Mouse (Mus musculus): Measurements from ENCODE around the gene Tmem59. TPM values are rescaled to one million over a fixed set of nuclear protein-coding genes. Genes with fewer than 3 reads are reported as not detected.

Tmem59 gene
- total RNA-seq, 4 experiments from 2014 or later = 121 to 126 (median 122) TPM

DNA sequence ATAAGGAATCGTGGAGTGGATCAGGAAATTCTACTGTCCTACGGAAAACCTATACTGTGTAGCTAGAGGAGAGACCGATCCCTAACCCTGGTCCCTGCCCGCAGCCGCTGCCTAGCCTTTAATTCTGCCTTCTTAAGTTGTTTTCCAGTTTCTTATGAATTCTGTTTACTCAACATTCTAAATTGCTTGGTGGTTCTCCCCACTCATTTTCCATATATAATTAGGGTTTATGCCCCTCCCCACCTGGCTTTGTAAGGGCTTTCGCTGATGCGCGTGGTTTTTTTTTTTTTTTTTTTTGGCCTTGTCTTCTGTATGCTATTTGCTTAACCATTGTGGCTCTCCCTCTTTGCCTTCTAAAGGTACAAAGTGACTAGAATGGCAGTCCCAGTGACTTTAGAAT, 1.4 kb downstream of the Tmem59 start:
- DNase-seq (ENCODE audit: low spot score) = no peak

DNA sequence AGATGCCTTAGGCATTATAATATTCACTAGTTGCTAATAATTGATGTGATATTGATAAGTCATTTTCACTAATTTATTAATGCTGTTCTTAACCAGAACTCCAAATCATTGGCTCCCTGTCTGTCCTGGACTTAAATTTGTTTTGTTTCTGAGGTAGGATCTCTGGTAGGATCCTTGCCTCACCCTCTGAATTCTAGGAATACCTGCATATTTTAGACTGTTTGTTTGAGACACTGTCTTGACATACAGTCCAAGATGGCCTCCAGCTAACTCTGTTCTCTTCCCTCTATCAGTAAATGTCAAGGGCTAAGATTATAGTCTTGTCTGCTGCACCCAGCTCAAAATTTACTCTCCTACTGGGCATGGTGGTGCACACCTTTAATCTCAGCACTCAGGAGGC, 2.5 kb downstream of the Tmem59 start:
- no peak for DNase-seq (ENCODE audit: low spot score)

- DNase-seq (ENCODE audit: low spot score) = no peak
Measured at GRCm38 (mm10) chr4:107181866-107182265, 3.7 kb downstream of the Tmem59 start.

GRCm38 (mm10) chr4:107182796-107183195, 4.6 kb downstream of the Tmem59 start:
- no peak for DNase-seq (ENCODE audit: low spot score)

- no peak for DNase-seq (ENCODE audit: low spot score)
Measured at GRCm38 (mm10) chr4:107183203-107183602, 5.0 kb downstream of the Tmem59 start.

DNA sequence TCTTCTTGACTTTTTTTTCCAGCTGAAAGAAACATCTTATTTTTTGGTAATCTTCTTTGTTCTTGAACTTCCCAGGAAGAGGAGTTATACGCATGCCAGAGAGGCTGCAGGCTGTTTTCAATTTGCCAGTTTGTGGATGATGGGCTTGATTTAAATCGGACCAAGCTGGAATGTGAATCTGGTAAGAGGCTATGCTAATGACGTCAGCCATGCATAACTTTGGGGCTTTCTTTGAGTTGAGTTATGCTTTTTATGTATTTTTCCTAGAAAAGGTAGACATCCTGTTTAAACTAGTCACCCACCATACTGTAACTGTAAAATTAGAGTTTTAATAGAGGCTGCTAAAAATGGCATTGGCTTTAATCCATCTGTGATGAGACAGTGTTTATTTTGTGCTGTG, 7.5 kb downstream of the Tmem59 start:
- no peak for DNase-seq (ENCODE audit: low spot score)

- DNase-seq (ENCODE audit: low spot score) = no peak
Measured at GRCm38 (mm10) chr4:107193841-107194240, 15.6 kb downstream of the Tmem59 start.

DNA sequence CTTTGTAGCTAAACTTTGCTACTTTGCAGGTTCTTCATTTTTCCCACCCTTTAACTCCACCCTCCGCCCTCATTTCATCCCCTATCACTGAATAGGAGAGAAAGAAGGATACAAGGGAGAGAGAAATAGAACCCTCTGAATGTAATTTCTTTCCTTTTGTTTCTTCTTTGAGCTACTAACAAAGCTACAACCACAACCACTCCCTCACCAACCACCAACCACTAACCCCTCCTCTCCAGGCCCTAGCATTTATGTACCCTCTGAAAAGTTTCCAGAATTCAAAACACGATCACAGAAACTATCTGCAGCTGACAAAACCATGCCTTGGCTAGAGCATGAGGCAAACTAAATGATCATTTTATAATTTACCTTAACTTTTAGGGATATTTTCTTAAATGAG, 18.3 kb downstream of the Tmem59 start:
- no peak for DNase-seq (ENCODE audit: low spot score)

GRCm38 (mm10) chr4:107198072-107198471, 19.9 kb downstream of the Tmem59 start:
- no peak for DNase-seq (ENCODE audit: low spot score)

DNA sequence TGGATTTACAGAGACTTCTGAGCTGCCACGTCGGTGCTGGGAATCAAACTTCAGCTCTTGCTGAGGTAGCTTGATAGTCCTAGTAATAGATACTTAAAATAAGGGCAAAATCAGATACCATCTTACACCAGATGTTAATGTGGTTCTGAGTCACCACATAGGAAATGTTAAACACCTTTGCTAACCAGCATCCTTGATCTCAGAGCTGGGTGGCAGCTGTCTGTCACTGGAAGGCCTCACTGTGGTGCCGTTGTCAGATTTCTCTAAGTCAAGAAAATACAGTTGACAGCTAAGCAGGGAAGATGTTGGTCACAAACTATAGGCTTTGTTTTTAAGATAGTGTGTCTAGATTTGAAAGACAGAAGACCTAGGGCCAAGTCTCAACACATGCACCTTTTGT, 23.6 kb downstream of the Tmem59 start:
- DNase-seq (ENCODE audit: low spot score) = no peak

DNA sequence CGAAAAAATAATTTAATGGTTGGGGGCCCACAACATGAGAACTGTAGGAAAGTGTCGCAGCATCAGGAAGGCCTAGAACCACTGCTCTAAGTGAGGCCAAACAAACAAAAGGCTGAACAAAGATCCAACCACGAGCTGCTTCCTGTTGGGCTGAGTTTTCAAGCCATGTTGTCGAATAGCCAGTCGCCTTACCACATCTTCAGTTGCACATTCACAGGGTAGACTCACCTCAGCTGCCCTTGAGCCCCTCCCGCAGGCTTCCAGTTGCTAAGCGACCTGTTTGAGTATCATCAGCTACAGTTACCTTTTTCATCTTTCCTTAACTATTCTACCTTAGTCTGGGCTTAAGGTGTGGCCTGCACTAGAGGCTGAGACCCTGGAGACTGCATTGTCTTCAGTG, 24.8 kb downstream of the Tmem59 start:
- DNase-seq (ENCODE audit: low spot score) = no peak

GRCm38 (mm10) chr4:107207016-107207415, 28.8 kb downstream of the Tmem59 start:
- DNase-seq (ENCODE audit: low spot score) = no peak

DNA sequence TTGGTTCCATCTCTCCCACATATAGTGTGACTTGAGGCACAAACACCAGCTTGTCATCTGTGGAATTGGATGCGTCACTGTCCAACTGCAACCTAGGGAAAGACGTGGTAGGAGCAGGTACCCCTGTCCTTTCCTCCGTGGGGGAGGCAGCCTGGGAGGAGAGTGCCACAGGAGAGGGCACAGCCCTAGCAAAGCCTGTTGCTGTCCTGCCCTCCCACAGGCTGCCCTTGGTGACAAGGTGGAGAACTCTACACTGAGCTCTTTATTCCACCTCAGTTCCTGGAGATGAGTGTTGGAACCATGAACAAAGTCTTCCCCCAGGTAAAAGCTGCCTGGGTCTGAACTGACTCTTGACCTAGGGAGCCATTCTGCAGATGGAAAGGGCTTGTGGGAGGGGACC, 30.7 kb downstream of the Tmem59 start, which contains the start of gene Ldlrad1:
Gene Ldlrad1, plus strand, starts transcription at position 301 of the 400 bp plus-strand sequence.
- no peak for DNase-seq (ENCODE audit: low spot score)

GRCm38 (mm10) chr4:107210483-107211097, 32.4 kb downstream of the Tmem59 start:
- DNase-seq (ENCODE audit: low spot score) = no peak

DNA sequence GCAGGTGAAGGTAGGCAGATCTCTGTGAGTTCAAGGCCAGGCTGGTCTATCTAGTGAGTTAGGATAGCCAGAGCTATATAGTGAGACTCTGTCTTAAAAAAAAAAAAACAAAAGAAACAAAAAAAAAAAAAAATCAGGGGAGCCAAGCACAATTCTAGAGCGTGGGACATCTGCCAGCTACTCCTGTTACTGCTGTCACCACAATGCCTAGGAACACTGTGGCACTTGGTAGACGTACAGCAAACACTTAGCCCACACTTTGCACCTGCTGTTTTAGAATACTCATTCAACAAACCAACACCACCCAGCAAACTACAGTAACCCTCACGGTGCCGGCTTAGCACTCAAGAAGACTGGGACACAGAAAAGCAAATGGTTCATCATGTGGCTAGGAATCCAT, 33.3 kb downstream of the Tmem59 start:
- no peak for DNase-seq (ENCODE audit: low spot score)

GRCm38 (mm10) chr4:107211936-107212335, 33.7 kb downstream of the Tmem59 start:
- no peak for DNase-seq (ENCODE audit: low spot score)

- no peak for DNase-seq (ENCODE audit: low spot score)
Measured at GRCm38 (mm10) chr4:107213279-107214011, 35.2 kb downstream of the Tmem59 start.

- DNase-seq (ENCODE audit: low spot score) = no peak
Measured at GRCm38 (mm10) chr4:107217574-107217973, 39.4 kb downstream of the Tmem59 start.

GRCm38 (mm10) chr4:107221524-107221923, 43.3 kb downstream of the Tmem59 start:
- DNase-seq (ENCODE audit: low spot score) = no peak

DNA sequence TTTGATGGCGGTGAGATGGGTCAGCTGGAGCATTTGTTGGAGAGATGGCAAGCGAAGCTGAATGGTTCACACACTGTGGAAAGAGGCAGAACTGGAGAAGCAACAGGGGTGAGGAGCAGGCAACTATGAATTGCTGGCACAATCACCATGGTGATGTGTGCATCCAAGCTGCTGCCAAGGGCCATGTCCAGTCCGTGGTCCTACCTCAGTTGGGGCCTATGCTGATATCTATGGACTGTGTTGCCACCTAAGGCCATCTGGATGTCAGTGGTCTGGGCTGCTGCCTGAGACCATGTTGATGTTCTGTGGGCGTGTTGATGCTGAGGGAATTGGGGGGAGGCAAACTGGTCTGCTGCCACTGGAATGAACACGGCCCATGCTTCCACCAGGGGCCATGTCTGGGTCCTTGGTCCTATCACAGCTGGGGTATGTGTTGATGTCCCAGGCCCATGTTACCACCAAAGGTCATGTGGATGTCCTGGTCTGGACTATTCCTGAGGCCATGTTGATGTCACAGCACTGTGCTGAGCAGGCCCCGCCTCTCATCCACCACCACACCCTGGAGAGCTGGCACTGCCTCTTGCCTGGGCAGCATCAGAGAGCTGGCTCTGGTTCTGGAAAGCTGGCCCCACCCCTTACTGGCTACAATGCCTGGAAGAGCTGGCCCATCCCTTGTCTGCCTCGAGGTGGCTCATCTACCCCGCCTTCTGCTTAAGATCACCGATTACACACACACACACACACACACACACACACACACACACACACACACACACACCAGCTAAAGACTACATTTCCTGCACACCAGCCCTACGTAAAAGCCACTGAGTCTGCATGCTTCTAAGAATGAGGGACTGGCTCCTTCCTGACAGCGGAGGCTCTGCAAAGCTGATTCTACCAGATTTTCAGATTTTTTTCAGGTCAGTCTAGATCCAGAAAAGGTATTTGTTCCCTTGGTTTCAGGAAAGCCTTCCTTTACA, 45.3 kb downstream of the Tmem59 start:
- peak; percentile 61 for DNase-seq (ENCODE audit: low spot score)

GRCm38 (mm10) chr4:107226313-107226712, 48.1 kb downstream of the Tmem59 start:
- no peak for DNase-seq (ENCODE audit: low spot score)

- no peak for DNase-seq (ENCODE audit: low spot score)
Measured at GRCm38 (mm10) chr4:107232219-107232618, 54.0 kb downstream of the Tmem59 start.
